Mouse (Mus musculus) spleen, adult 2 months (tissue): ENCODE data around the gene Fam193b.

Experiments used
- CTCF ChIP-seq: fragments of 200-500 bp; IDR thresholded peaks from 2 replicates; pipeline ENCODE4 v1.5.1; 2011; ENCODE audit warnings: mild to moderate bottlenecking, inconsistent platforms; ENCODE audit not compliant: insufficient read depth, insufficient read length, insufficient replicate concordance; ENCODE audit errors: extremely low read depth
- POLR2A ChIP-seq: fragments of 200-500 bp; IDR thresholded peaks from 2 replicates; pipeline ENCODE4 v1.6.1; 2011; ENCODE audit warnings: low read depth, low read length, inconsistent platforms

DNA sequence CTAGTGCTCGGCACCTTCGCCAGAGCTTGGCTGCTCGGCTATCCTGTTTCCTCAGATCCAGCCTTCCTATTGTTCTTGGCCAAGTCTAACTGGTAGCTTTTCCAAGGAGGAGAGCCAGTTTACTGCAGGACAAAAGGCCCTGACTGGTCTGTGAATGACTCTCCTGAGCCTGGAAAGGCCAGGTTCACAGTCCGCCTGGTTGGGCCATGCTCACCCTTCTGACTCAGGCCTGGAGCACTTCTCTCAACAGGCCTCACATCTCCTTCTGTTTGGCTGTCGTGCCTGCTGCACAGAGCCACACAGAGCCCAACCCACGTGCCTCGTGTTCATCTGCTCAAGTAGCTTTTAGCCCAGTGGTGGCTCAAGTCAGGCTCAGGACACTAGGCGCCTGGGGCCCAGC, 48.2 kb downstream of the Fam193b start:
- TF ChIP-seq CTCF = no peak
- no peak for TF ChIP-seq POLR2A
